ENCODE assay signal across 8 mouse cellular contexts in genomic region chr6:125137002-125137671, GRCm38 (mm10). TPM values are rescaled to one million over a fixed set of nuclear protein-coding genes. Genes with fewer than 3 reads are reported as not detected.
DNase-seq lines count a peak whose midpoint lies in the region; ATAC-seq and TF ChIP-seq lines count a peak whose summit lies in the region.

No protein-coding gene starts in this region.

- no peak overlapping the region for H3K27ac ChIP-seq in small intestine, adult 2 months (ENCODE audit: insufficient read depth, low read depth, low read length)

- no peak for DNase-seq in frontal cortex, postnatal 36 days (ENCODE audit: low spot score in 2 of 2)
- peak; percentile 23 for DNase-seq in lung, adult 2 months
- no peak for DNase-seq in lung, postnatal 14 days
- DNase-seq in MN1 (ENCODE audit: low spot score) = peak; percentile 48
- no peak for DNase-seq in gastrocnemius, postnatal 36 days

- intact Hi-C loops in gastrocnemius, postnatal 36 days (cut with DNase I) = loop anchor here (5.0 kb wide), 1 partner anchor 35 kb away; no protein-coding TSS in a partner anchor

- 88% methylated on average over 19 of the region's 19 CpGs for WGBS in lung, adult 2 months
- 90% methylated on average over 19 of the region's 19 CpGs for WGBS in small intestine, adult 2 months

- TF ChIP-seq POLR2A in lung, adult 2 months (IDR thresholded peaks at IDR 0.05; ENCODE audit: borderline replicate concordance, extremely low read depth, low read depth, low read length) = no peak
- no peak for TF ChIP-seq POLR2A in small intestine, adult 2 months (IDR thresholded peaks at IDR 0.05; ENCODE audit: low read depth, low read length)

- H3K4me1 ChIP-seq in lung, adult 2 months (ENCODE audit: control insufficient read depth, insufficient read depth, low read length) = peaks cover 4% of the 10 kb centered on the region
- H3K4me1 ChIP-seq in small intestine, adult 2 months (ENCODE audit: control insufficient read depth, insufficient read depth, insufficient read length, low read length) = no peaks in the 10 kb centered on the region; the same call in 1 of the 2 replicates

- ATAC-seq in frontal cortex, adult (ENCODE audit: low TSS enrichment) = 0 out of 2 replicates have a peak, but pooled peaks have one; percentile 22
- peak; percentile 37 to 51; a peak in 2 of 4 replicates for ATAC-seq in hematopoietic stem cell, adult 5-6 weeks (replicated peaks in 1 of 2; ENCODE audit: insufficient read depth in 1 of 2, low FRiP score in 2 of 2, low TSS enrichment in 1 of 2, low read depth in 1 of 2, poor library complexity in 2 of 2, severe bottlenecking in 2 of 2)

- peak; percentile 45 for TF ChIP-seq CTCF in lung, adult 2 months (IDR thresholded peaks at IDR 0.05; ENCODE audit: insufficient read depth, low read length)
- TF ChIP-seq CTCF in small intestine, adult 2 months (IDR thresholded peaks at IDR 0.05; ENCODE audit: extremely low read depth, insufficient read length, insufficient replicate concordance, low read depth, low read length) = peak; percentile 64; the same call in 1 of the 2 replicates

- no peak overlapping the region for H3K4me3 ChIP-seq in lung, adult 2 months (replicated peaks; ENCODE audit: extremely low read depth, low read depth, low read length)
- H3K4me3 ChIP-seq in small intestine, adult 2 months (ENCODE audit: low read depth, low read length) = no peak overlapping the region

- H3K36me3 ChIP-seq in small intestine, adult 2 months (ENCODE audit: control insufficient read depth, insufficient read depth, low read length) = peaks cover 59% of the 10 kb centered on the region

- no peaks in the 10 kb centered on the region for H3K27me3 ChIP-seq in small intestine, adult 2 months (ENCODE audit: control insufficient read depth, insufficient read depth, low read length)

RNA-seq across cellular contexts. Expression of gene Nop2, which starts 5.4 kb away (rescaled TPM):
- polyA plus RNA-seq in lung, adult 2 months (2012; rRNA removed) = 10.1 and 13.6 TPM in 2 replicates
- total RNA-seq in hematopoietic stem cell, adult 5-6 weeks (2017) = 58.8 and 63.4 TPM in 2 replicates
- 6.5 and 7.8 TPM in 2 replicates for polyA plus RNA-seq in small intestine, adult 2 months (2012; rRNA removed)
- 10 to 100 TPM; 14.6 to 19.0 TPM for total RNA-seq in gastrocnemius, postnatal 36 days (2021)

RNA-seq across cellular contexts. Expression of gene Iffo1, which starts 7.9 kb away (rescaled TPM):
- polyA plus RNA-seq in lung, adult 2 months (2012; rRNA removed) = 45.0 and 51.0 TPM in 2 replicates
- total RNA-seq in hematopoietic stem cell, adult 5-6 weeks (2017) = 13.3 and 14.2 TPM in 2 replicates
- polyA plus RNA-seq in small intestine, adult 2 months (2012; rRNA removed) = 7.0 and 13.0 TPM in 2 replicates
- 10 to 100 TPM; 11.6 to 12.3 TPM for total RNA-seq in gastrocnemius, postnatal 36 days (2021)

RNA-seq across cellular contexts. Expression of gene Gapdh, which starts 29.1 kb away (rescaled TPM):
- 1,317 and 1,826 TPM in 2 replicates for polyA plus RNA-seq in lung, adult 2 months (2012; rRNA removed)
- 727 and 879 TPM in 2 replicates for total RNA-seq in hematopoietic stem cell, adult 5-6 weeks (2017)
- 2,785 and 3,321 TPM in 2 replicates for polyA plus RNA-seq in small intestine, adult 2 months (2012; rRNA removed)
- total RNA-seq in gastrocnemius, postnatal 36 days (2021) = over 10,000 TPM; 11,568 to 13,182 TPM

RNA-seq across cellular contexts. Expression of gene Chd4, which starts 41.4 kb away (rescaled TPM):
- polyA plus RNA-seq in lung, adult 2 months (2012; rRNA removed) = 108 and 129 TPM in 2 replicates
- total RNA-seq in hematopoietic stem cell, adult 5-6 weeks (2017) = 499 and 599 TPM in 2 replicates
- polyA plus RNA-seq in small intestine, adult 2 months (2012; rRNA removed) = 39.9 and 64.3 TPM in 2 replicates
- total RNA-seq in gastrocnemius, postnatal 36 days (2021) = 10 to 100 TPM; 67.6 to 72.2 TPM

RNA-seq across cellular contexts. Expression of gene Ncapd2, which starts 54.4 kb away (rescaled TPM):
- 15.5 and 34.2 TPM in 2 replicates for polyA plus RNA-seq in lung, adult 2 months (2012; rRNA removed)
- 199 and 281 TPM in 2 replicates for total RNA-seq in hematopoietic stem cell, adult 5-6 weeks (2017)
- polyA plus RNA-seq in small intestine, adult 2 months (2012; rRNA removed) = 24.3 and 53.4 TPM in 2 replicates
- 10 to 100 TPM in 1 of 2 experiments, 1 to 10 TPM in 1; 8.0 to 13.7 TPM for total RNA-seq in gastrocnemius, postnatal 36 days (2021)

Comparison
In these comparisons a context has a peak if more than half of its experiments do, and no peak if none do; other contexts are left out.
1. DNase-seq: peak in lung, adult 2 months (single experiment) and MN1 (single experiment); none in frontal cortex, postnatal 36 days (0 of 2), lung, postnatal 14 days (single experiment) and gastrocnemius, postnatal 36 days (0 of 2).
2. RNA of gene Gapdh, which starts 29.1 kb away (total RNA-seq): 11,568 to 13,182 TPM in gastrocnemius, postnatal 36 days; 727 to 879 TPM in hematopoietic stem cell, adult 5-6 weeks; every median in the first group is over 10 times any median in the second.